Mouse (Mus musculus): ENCODE measurements around the gene Wdr54. TPM values are rescaled to one million over a fixed set of nuclear protein-coding genes. Genes with fewer than 3 reads are reported as not detected.

Gene Wdr54
- 3.6 and 5.1 TPM in 2 replicates for polyA plus RNA-seq (2015; fragmentation: Nextera tagmentation; extraction: Ambion mirVana)

DNA sequence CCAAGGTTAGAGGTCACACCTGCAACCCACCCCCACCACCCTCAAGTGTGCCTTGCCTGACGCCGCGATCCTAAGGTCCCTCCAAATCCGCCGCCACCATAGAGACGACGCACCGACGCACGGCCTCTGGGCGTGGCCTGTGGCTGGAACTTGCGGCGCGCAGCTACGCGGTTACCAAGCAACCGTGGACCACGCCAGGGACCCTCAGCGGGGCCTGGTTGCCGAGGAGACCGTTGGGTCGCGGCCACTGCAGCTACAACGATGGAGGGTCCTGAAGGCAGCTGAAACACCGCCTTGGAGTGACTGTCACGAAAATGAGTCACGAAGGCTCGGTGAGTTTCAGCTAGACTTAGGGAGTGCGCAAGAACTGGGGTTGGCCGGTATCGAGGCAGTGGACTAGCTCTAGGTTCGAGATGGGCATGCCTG, at the start of gene Wdr54, which contains the start of gene 1700003E16Rik:
TSS of gene Wdr54 (minus strand) at position 139 of the 426 bp plus-strand sequence.
TSS of gene 1700003E16Rik (plus strand) at position 146 of the 426 bp plus-strand sequence.
- 0 out of 2 replicates have a peak, but pooled peaks cover 5% of the 10 kb centered on the region for H3K36me3 ChIP-seq
- ATAC-seq (ENCODE audit: insufficient read depth, low FRiP score, low read depth): peak; percentile 65
- peaks cover 10% of the 10 kb centered on the region; the same call in 1 of the 2 replicates for H3K4me1 ChIP-seq
- peak within 1 kb of the TSS; percentile 55 for H3K4me3 ChIP-seq (replicated peaks)
- H3K9me3 ChIP-seq: no peaks in the 10 kb centered on the region
- peaks cover 9% of the 10 kb centered on the region for H3K27me3 ChIP-seq (replicated peaks)
- peak within 1 kb of the TSS; percentile 92 for H3K4me2 ChIP-seq
- no peak within 1 kb of the TSS for H3K27ac ChIP-seq
- under 1% methylated on average over 32 of the region's 32 CpGs for WGBS
- no peak within 1 kb of the TSS; the same call in 1 of the 2 replicates for H3K9ac ChIP-seq

GRCm38 (mm10) chr6:83205851-83206250, 49.7 kb upstream of the Wdr54 start:
- 80% methylated on average over 3 of the region's 3 CpGs for WGBS
- Histone ChIP-seq H3K9me3 (no peaks in the 10 kb centered on the region), H3K27ac (no peak overlapping the region), H3K4me1 (0 out of 2 replicates have a peak, but pooled peaks cover 10% of the 10 kb centered on the region), H3K36me3 (no peaks in the 10 kb centered on the region), H3K4me3 (replicated peaks) (no peak overlapping the region), H3K27me3 (replicated peaks) (no peaks in the 10 kb centered on the region), H3K9ac (no peak overlapping the region), H3K4me2 (no peak overlapping the region)
- no peak for ATAC-seq (ENCODE audit: insufficient read depth, low FRiP score, low read depth)

DNA sequence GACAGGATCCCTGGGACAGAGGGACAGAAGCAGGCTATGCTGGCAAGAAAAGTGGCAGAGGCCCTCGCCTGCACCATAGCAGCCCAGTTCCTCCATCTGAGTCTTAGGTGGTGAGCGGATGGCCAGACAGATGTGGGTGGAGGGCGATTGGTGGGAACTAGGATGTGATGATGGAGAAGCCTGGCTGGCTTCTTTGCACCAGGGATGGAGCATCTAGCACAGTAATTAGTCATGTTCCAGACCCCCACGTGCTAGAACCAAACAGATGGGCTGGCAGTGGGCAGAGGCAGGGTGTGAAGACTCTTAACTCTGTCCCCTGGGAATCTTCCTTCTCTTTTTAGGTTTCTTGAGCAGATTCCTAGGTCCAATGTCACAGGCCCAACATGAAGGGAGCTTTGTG, 47.1 kb upstream of the Wdr54 start:
- Histone ChIP-seq H3K9ac (no peak overlapping the region), H3K27me3 (replicated peaks) (no peaks in the 10 kb centered on the region), H3K27ac (no peak overlapping the region), H3K4me3 (replicated peaks) (no peak overlapping the region), H3K4me1 (0 out of 2 replicates have a peak, but pooled peaks cover 4% of the 10 kb centered on the region), H3K9me3 (no peaks in the 10 kb centered on the region), H3K36me3 (peaks cover 12% of the 10 kb centered on the region), H3K4me2 (no peak overlapping the region)
- WGBS: 73% methylated on average over 4 of the region's 4 CpGs
- no peak for ATAC-seq (ENCODE audit: insufficient read depth, low FRiP score, low read depth)

DNA sequence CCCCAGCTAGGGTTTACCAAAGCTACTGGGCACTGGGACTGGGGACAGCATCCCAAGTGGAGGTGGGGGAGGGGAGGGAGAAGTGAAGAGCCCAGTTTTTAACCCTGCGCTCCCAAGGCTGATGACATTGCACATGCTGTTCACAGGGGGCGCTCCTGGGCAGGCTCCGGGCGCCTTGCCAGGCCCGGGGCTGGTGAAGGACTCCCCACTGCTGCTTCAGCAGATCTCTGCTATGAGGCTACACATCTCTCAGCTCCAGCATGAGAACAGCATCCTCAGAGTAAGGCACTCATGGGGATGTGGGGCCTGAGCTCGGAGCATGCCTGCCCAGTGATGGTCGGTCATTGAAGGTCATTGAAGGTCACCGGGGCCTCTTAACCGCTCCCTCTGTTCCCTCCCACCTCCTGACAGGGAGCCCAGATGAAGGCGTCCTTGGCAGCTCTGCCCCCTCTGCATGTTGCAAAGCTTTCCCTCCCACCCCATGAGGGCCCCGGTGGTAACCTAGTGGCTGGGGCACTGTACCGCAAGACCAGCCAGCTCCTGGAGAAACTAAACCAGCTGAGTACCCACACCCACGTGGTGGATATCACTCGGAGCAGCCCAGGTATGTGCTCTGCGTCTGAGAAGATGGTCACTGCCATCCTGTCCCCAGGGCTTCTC, 41.3 kb upstream of the Wdr54 start:
- Histone ChIP-seq H3K4me1 (no peaks in the 10 kb centered on the region), H3K9me3 (no peaks in the 10 kb centered on the region), H3K36me3 (peaks cover 60% of the 10 kb centered on the region), H3K4me3 (replicated peaks) (no peak overlapping the region), H3K4me2 (no peak overlapping the region), H3K27ac (no peak overlapping the region), H3K27me3 (replicated peaks) (no peaks in the 10 kb centered on the region), H3K9ac (no peak overlapping the region)
- ATAC-seq (ENCODE audit: insufficient read depth, low FRiP score, low read depth): no peak; the same call in 1 of the 2 replicates
- 48% methylated on average over 15 of the region's 15 CpGs for WGBS

GRCm38 (mm10) chr6:83193571-83193970, 37.4 kb upstream of the Wdr54 start:
- no peak for ATAC-seq (ENCODE audit: insufficient read depth, low FRiP score, low read depth)
- Histone ChIP-seq H3K4me2 (no peak overlapping the region), H3K9me3 (no peaks in the 10 kb centered on the region), H3K9ac (no peak overlapping the region), H3K4me1 (no peaks in the 10 kb centered on the region), H3K36me3 (peaks cover 86% of the 10 kb centered on the region), H3K4me3 (replicated peaks) (no peak overlapping the region), H3K27ac (no peak overlapping the region), H3K27me3 (replicated peaks) (no peaks in the 10 kb centered on the region)
- 91% methylated on average over 7 of the region's 7 CpGs for WGBS

DNA sequence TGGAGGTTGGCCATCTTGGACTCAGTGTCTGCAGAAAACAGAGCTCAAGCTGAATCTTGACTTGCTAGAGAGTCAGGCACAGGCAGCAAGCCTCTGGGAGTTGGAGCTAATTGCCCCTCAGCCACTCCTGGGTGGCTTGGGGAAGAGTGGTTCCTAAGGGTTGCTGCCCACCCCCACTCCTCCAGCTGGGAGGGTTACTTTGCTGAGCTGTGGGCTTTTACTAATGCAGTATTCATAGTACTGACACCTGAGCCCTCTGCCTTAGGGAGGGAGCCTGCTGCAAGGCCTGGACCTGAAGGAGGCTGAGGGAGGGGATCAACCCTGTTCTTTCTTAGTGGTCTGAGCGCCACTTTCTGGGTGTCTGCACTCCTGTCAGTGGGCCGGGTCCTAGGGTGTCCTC, 30.7 kb upstream of the Wdr54 start:
- no peak overlapping the region for H3K27ac ChIP-seq
- peaks cover 2% of the 10 kb centered on the region; the same call in 1 of the 2 replicates for H3K4me1 ChIP-seq
- H3K36me3 ChIP-seq: peaks cover 49% of the 10 kb centered on the region
- 84% methylated on average over 2 of the region's 2 CpGs for WGBS
- no peak overlapping the region for H3K4me2 ChIP-seq
- no peak overlapping the region for H3K4me3 ChIP-seq (replicated peaks)
- no peaks in the 10 kb centered on the region for H3K9me3 ChIP-seq
- ATAC-seq (ENCODE audit: insufficient read depth, low FRiP score, low read depth): no peak
- no peak overlapping the region for H3K9ac ChIP-seq
- H3K27me3 ChIP-seq (replicated peaks): no peaks in the 10 kb centered on the region

DNA sequence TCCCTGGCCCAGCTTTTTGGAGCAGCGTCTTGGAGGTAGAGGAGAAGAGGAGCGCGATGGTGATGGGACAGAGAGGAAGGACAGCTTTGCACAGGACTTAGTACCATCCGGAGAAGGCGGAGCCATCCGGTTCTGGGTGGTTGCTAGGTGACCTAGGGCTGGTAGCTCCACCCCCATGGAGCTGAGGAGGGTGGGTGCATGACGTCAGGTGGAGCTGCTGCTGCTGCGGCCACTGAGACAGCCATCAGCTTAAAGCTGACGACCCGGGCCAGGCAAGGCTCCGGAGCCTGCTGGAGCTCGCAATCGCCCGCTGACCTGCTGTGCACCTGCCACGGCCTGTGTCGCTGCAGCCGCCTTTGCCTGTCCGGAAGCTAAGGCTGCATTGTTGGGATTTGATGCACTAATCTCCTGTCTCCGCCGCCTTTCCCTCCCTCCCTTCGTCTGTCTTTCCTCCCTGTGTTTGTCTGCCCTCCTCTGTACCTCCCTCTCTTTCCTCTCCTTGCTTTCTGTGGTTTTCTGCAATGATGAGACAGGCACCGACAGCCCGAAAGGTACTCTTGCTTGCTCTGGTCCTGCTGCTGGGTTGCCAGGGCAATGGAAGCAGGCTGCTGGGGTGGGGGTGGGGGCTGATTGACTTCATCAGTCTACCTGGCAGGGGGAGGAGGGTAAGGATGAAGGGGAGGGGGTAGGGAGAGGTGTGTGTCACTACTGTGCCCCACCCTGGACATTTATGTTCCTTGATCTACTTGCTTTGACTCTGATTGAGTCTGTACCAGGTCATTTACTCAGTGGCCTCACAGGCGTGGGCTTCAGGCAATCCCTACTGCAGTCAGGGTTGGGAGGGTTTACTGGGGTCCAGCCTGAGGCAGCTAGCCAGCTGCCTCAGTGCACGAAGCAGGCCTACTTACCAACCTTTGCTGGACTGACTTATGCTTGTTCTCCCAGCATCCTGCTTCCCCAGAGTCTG, 30.0 kb upstream of the Wdr54 start:
- Histone ChIP-seq H3K27me3 (replicated peaks) (no peaks in the 10 kb centered on the region), H3K9ac (no peak overlapping the region), H3K9me3 (no peaks in the 10 kb centered on the region), H3K4me1 (peaks cover 2% of the 10 kb centered on the region; the same call in 1 of the 2 replicates), H3K27ac (no peak overlapping the region), H3K4me2 (peak overlapping the region; percentile 34), H3K4me3 (replicated peaks) (0 out of 2 replicates have a peak overlapping the region, but pooled peaks have one; percentile 9), H3K36me3 (peaks cover 41% of the 10 kb centered on the region)
- 20% methylated on average over 25 of the region's 25 CpGs for WGBS
- ATAC-seq (ENCODE audit: insufficient read depth, low FRiP score, low read depth): peak; percentile 61

DNA sequence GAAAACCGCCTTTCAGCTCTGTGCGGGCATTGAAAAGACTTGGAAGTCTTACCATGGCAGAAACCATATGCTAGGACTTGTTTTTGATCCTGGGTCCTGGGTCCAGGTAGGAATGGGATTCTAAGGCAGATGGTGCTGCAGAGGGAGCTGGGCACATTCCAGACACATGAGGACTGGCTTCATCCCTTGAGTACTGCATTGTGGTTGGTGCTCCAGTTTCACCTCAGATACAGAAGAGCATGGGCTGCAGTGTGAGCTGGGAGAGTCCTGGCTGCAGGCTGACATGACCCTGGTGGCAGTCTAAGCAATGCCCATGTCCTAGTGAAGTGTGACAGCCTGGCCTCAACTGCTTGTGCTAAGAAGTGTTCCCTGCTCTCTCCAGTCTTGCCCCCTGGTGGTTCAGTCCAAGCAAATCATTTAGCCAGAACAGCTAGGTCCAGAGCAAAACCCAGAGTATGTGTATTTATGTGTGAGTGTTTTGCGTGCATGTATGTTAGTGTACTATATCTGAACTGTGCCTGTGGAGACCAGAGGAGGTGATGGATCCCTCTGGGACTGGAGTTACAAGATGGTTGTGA, 28.8 kb upstream of the Wdr54 start:
- H3K27me3 ChIP-seq (replicated peaks): no peaks in the 10 kb centered on the region
- no peaks in the 10 kb centered on the region for H3K9me3 ChIP-seq
- no peak overlapping the region for H3K9ac ChIP-seq
- no peak overlapping the region for H3K4me3 ChIP-seq (replicated peaks)
- ATAC-seq (ENCODE audit: insufficient read depth, low FRiP score, low read depth): no peak
- H3K36me3 ChIP-seq: peaks cover 30% of the 10 kb centered on the region
- H3K27ac ChIP-seq: no peak overlapping the region
- H3K4me2 ChIP-seq: no peak overlapping the region
- 93% methylated on average over 3 of the region's 3 CpGs for WGBS
- peaks cover 4% of the 10 kb centered on the region for H3K4me1 ChIP-seq

DNA sequence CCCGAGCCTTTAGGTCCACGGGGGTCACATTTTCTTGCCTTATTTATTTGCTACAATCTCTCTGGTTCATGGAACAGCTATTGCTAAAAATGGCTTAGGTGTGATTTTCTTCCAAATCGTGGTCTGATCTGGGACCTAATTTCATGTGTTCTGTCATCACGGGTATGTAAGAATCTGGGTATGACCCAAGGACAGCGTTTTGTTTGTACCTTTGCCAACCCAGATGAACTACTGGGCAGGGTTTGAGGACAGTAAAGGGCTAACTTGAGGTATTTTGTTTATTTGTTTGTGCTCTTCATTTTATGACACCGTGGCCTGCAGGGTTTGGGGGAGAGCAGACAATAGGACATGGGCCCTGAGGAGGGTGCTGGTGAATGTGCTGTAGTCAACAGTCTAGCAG, 24.4 kb upstream of the Wdr54 start:
- no peaks in the 10 kb centered on the region for H3K9me3 ChIP-seq
- H3K9ac ChIP-seq: no peak overlapping the region
- H3K4me1 ChIP-seq: peaks cover 9% of the 10 kb centered on the region
- no peaks in the 10 kb centered on the region for H3K27me3 ChIP-seq (replicated peaks)
- no peak for ATAC-seq (ENCODE audit: insufficient read depth, low FRiP score, low read depth)
- no peak overlapping the region for H3K4me3 ChIP-seq (replicated peaks)
- H3K36me3 ChIP-seq: peaks cover 22% of the 10 kb centered on the region
- no peak overlapping the region for H3K27ac ChIP-seq
- H3K4me2 ChIP-seq: no peak overlapping the region
- 83% methylated on average over 6 of the region's 6 CpGs for WGBS

- 0 out of 2 replicates have a peak, but pooled peaks have one; percentile 48 for ATAC-seq (ENCODE audit: insufficient read depth, low FRiP score, low read depth)
- no peak overlapping the region for H3K27ac ChIP-seq
- H3K9ac ChIP-seq: peak overlapping the region; percentile 29; the same call in 1 of the 2 replicates
- peaks cover 20% of the 10 kb centered on the region for H3K36me3 ChIP-seq
- H3K4me2 ChIP-seq: peak overlapping the region; percentile 61
- H3K4me1 ChIP-seq: peaks cover 9% of the 10 kb centered on the region
- WGBS: 28% methylated on average over 12 of the region's 12 CpGs
- peak overlapping the region; percentile 29 for H3K4me3 ChIP-seq (replicated peaks)
- H3K9me3 ChIP-seq: no peaks in the 10 kb centered on the region
- no peaks in the 10 kb centered on the region for H3K27me3 ChIP-seq (replicated peaks)
Observed at GRCm38 (mm10) chr6:83179390-83180117, 23.4 kb upstream of the Wdr54 start.

GRCm38 (mm10) chr6:83175996-83176395, 19.8 kb upstream of the Wdr54 start:
- Histone ChIP-seq H3K9me3 (no peaks in the 10 kb centered on the region), H3K27ac (no peak overlapping the region), H3K4me2 (no peak overlapping the region), H3K36me3 (peaks cover 7% of the 10 kb centered on the region; the same call in 1 of the 2 replicates), H3K9ac (no peak overlapping the region), H3K4me1 (peaks cover 9% of the 10 kb centered on the region), H3K27me3 (replicated peaks) (no peaks in the 10 kb centered on the region), H3K4me3 (replicated peaks) (no peak overlapping the region)
- ATAC-seq (ENCODE audit: insufficient read depth, low FRiP score, low read depth): no peak
- 84% methylated on average over 8 of the region's 8 CpGs for WGBS

All from stomach, embryonic 15.5 days (tissue).